ENCODE assay signal across 8 mouse cellular contexts in genomic region chr2:126429282-126429681, GRCm38 (mm10).
DNase-seq lines count a peak whose midpoint lies in the region; ATAC-seq and TF ChIP-seq lines count a peak whose summit lies in the region.

No protein-coding gene starts in this region.

- H3K36me3 ChIP-seq in heart, embryonic 11.5 days (ENCODE audit: control insufficient read depth, insufficient read depth, low read length): no peaks in the 10 kb centered on the region
- no peaks in the 10 kb centered on the region for H3K36me3 ChIP-seq in forebrain, postnatal 0 days (ENCODE audit: insufficient read depth)
- no peaks in the 10 kb centered on the region for H3K36me3 ChIP-seq in intestine, embryonic 16.5 days (ENCODE audit: control insufficient read depth, insufficient read depth, low read length)
- H3K36me3 ChIP-seq in limb, embryonic 10.5 days: no peaks in the 10 kb centered on the region
- no peaks in the 10 kb centered on the region for H3K36me3 ChIP-seq in stomach, embryonic 15.5 days

- peak; percentile 53 for DNase-seq in heart, adult 8-10 months (ENCODE audit: low spot score)
- peak; percentile 13 for DNase-seq in c-Kit-positive CD71-positive TER-119-positive erythroid progenitor cells, embryonic 14.5 days (ENCODE audit: low spot score)
- peak; percentile 83 for DNase-seq in forebrain, postnatal 0 days
- DNase-seq in limb, embryonic 10.5 days (ENCODE audit: low spot score): peak; percentile 66

- H3K9ac ChIP-seq in heart, embryonic 11.5 days (ENCODE audit: low read depth, low read length): no peak overlapping the region
- H3K9ac ChIP-seq in forebrain, postnatal 0 days: no peak overlapping the region
- H3K9ac ChIP-seq in intestine, embryonic 16.5 days (ENCODE audit: low read depth, low read length): no peak overlapping the region
- H3K9ac ChIP-seq in stomach, embryonic 15.5 days: no peak overlapping the region

- WGBS in heart, embryonic 11.5 days (ENCODE audit: insufficient replicate concordance): 15% methylated on average over 3 of the region's 3 CpGs
- 23% methylated on average over 3 of the region's 3 CpGs for WGBS in forebrain, postnatal 0 days
- 11% methylated on average over 3 of the region's 3 CpGs for WGBS in intestine, embryonic 16.5 days
- WGBS in limb, embryonic 10.5 days: 14% methylated on average over 3 of the region's 3 CpGs
- 15% methylated on average over 3 of the region's 3 CpGs for WGBS in stomach, embryonic 15.5 days

- no peak overlapping the region for H3K4me3 ChIP-seq in heart, embryonic 11.5 days (ENCODE audit: low read depth, low read length)
- H3K4me3 ChIP-seq in forebrain, postnatal 0 days (ENCODE audit: low read depth, low read length): no peak overlapping the region
- H3K4me3 ChIP-seq in intestine, embryonic 16.5 days (ENCODE audit: low read length): no peak overlapping the region
- no peak overlapping the region for H3K4me3 ChIP-seq in limb, embryonic 10.5 days
- no peak overlapping the region for H3K4me3 ChIP-seq in stomach, embryonic 15.5 days (replicated peaks)

- H3K27ac ChIP-seq in heart, embryonic 11.5 days (ENCODE audit: low read depth, low read length): no peak overlapping the region
- no peak overlapping the region for H3K27ac ChIP-seq in forebrain, postnatal 0 days (ENCODE audit: low read depth, low read length)
- H3K27ac ChIP-seq in intestine, embryonic 16.5 days (ENCODE audit: low read length): no peak overlapping the region
- H3K27ac ChIP-seq in limb, embryonic 10.5 days: no peak overlapping the region
- no peak overlapping the region for H3K27ac ChIP-seq in stomach, embryonic 15.5 days

- peak; percentile 86 for TF ChIP-seq CTCF in forebrain, postnatal 0 days (IDR thresholded peaks at IDR 0.05; ENCODE audit: low read depth)

- H3K27me3 ChIP-seq in heart, embryonic 11.5 days (ENCODE audit: control insufficient read depth, insufficient read depth, low read length): no peaks in the 10 kb centered on the region
- H3K27me3 ChIP-seq in forebrain, postnatal 0 days (ENCODE audit: insufficient read depth, low read length): no peaks in the 10 kb centered on the region
- H3K27me3 ChIP-seq in intestine, embryonic 16.5 days (replicated peaks; ENCODE audit: control insufficient read depth, insufficient read depth, low read length): no peaks in the 10 kb centered on the region
- no peaks in the 10 kb centered on the region for H3K27me3 ChIP-seq in limb, embryonic 10.5 days (ENCODE audit: low read depth, poor library complexity, severe bottlenecking)
- H3K27me3 ChIP-seq in stomach, embryonic 15.5 days (replicated peaks): no peaks in the 10 kb centered on the region

- no peaks in the 10 kb centered on the region for H3K4me1 ChIP-seq in heart, embryonic 11.5 days (ENCODE audit: control insufficient read depth, insufficient read depth, low read length)
- H3K4me1 ChIP-seq in forebrain, postnatal 0 days (ENCODE audit: insufficient read depth): peaks cover 4% of the 10 kb centered on the region; the same call in 1 of the 2 replicates
- no peaks in the 10 kb centered on the region for H3K4me1 ChIP-seq in intestine, embryonic 16.5 days (ENCODE audit: control insufficient read depth, insufficient read depth, low read length)
- H3K4me1 ChIP-seq in limb, embryonic 10.5 days: no peaks in the 10 kb centered on the region
- H3K4me1 ChIP-seq in stomach, embryonic 15.5 days: no peaks in the 10 kb centered on the region

- H3K4me2 ChIP-seq in heart, embryonic 11.5 days: no peak overlapping the region
- no peak overlapping the region for H3K4me2 ChIP-seq in forebrain, postnatal 0 days (ENCODE audit: low read depth)
- H3K4me2 ChIP-seq in intestine, embryonic 16.5 days (ENCODE audit: low read depth, low read length): no peak overlapping the region
- H3K4me2 ChIP-seq in stomach, embryonic 15.5 days: no peak overlapping the region

- ATAC-seq in heart, embryonic 11.5 days (replicated peaks; ENCODE audit: insufficient number of reproducible peaks, low FRiP score, low TSS enrichment): no peak
- ATAC-seq in forebrain, postnatal 0 days: peak; percentile 88
- ATAC-seq in intestine, embryonic 16.5 days: peak; percentile 65
- peak; percentile 73; the same call in 1 of the 2 replicates for ATAC-seq in monocyte, adult 5-6 weeks (replicated peaks; ENCODE audit: insufficient number of reproducible peaks, low FRiP score, low TSS enrichment, poor library complexity, severe bottlenecking)
- ATAC-seq in stomach, embryonic 15.5 days (ENCODE audit: insufficient read depth, low FRiP score, low read depth): peak; percentile 65

- no peaks in the 10 kb centered on the region for H3K9me3 ChIP-seq in heart, embryonic 11.5 days (replicated peaks; ENCODE audit: control insufficient read depth, low read length)
- H3K9me3 ChIP-seq in forebrain, postnatal 0 days (ENCODE audit: low read length): no peaks in the 10 kb centered on the region
- H3K9me3 ChIP-seq in intestine, embryonic 16.5 days (ENCODE audit: control insufficient read depth, low read length): no peaks in the 10 kb centered on the region
- no peaks in the 10 kb centered on the region for H3K9me3 ChIP-seq in limb, embryonic 10.5 days (replicated peaks)
- no peaks in the 10 kb centered on the region for H3K9me3 ChIP-seq in stomach, embryonic 15.5 days

Comparison
In these comparisons a context has a peak if more than half of its experiments do, and no peak if none do; other contexts are left out.
1. DNase-seq: peak in every context shown above with its lines; median percentile 83 in forebrain, postnatal 0 days; 66 in limb, embryonic 10.5 days; 53 in heart, adult 8-10 months; 13 in c-Kit-positive CD71-positive TER-119-positive erythroid progenitor cells, embryonic 14.5 days.